Mouse (Mus musculus) adrenal gland (tissue): Measurements from ENCODE around the gene Cnn3.

Experiments
- intact Hi-C: fragments of 180-260 bp; cut with DNase I; formaldehyde crosslinking; loops from one replicate; pipeline ENCODE4 v1.15.1; 2025
- long read RNA-seq, 2 experiments: library from polyadenylated mRNA; unstranded; transcript quantifications; one replicate each; pipeline ENCODE4 v2.0.0; 2020; ENCODE audit warnings: borderline replicate concordance in 1 of 2; ENCODE audit not compliant: insufficient replicate concordance in 1 of 2

Cnn3 gene
- long read RNA-seq, experiment 1, transcript Cnn3-201 (7 exons, 2,049 nt): major isoform, 210 of 269 reads
- long read RNA-seq, experiment 1, transcript Cnn3-204 (6 exons, 836 nt): minor isoform, 53 of 269 reads
- long read RNA-seq, experiment 1, partial matches to known transcripts: 2 of 269 reads
- long read RNA-seq, experiment 1, other reads (novel, unspliced or antisense): 4 of 269 reads
- long read RNA-seq, experiment 2, transcript Cnn3-201 (7 exons, 2,049 nt): major isoform, 319 of 449 reads
- long read RNA-seq, experiment 2, transcript Cnn3-204 (6 exons, 836 nt): minor isoform, 102 of 449 reads
- long read RNA-seq, experiment 2, partial matches to known transcripts: 8 of 449 reads
- long read RNA-seq, experiment 2, other reads (novel, unspliced or antisense): 17 of 449 reads

- intact Hi-C loops: loop anchor here (5.0 kb wide), 1 partner anchor 76 kb away; no protein-coding TSS in a partner anchor
These were observed at the start of gene Cnn3 for GRCm38 (mm10) chr3:121425861-121426620. TSS of gene Cnn3 (plus strand) at chr3:121426497.

GRCm38 (mm10) chr3:121378708-121379612, 47.3 kb upstream of the Cnn3 start:
- intact Hi-C loops: loop anchor here (5.0 kb wide), 1 partner anchor 43 kb away; no protein-coding TSS in a partner anchor

- intact Hi-C loops: loop anchor here (5.0 kb wide), 1 partner anchor 43 kb away; no protein-coding TSS in a partner anchor
These were observed 46.6 kb upstream of the Cnn3 start for GRCm38 (mm10) chr3:121379699-121380098.

- intact Hi-C loops: no loop called here
These were observed 38.8 kb upstream of the Cnn3 start for GRCm38 (mm10) chr3:121387471-121388009.

GRCm38 (mm10) chr3:121389366-121389765, 36.9 kb upstream of the Cnn3 start:
- intact Hi-C loops: no loop called here

- intact Hi-C loops: no loop called here
These were observed 36.3 kb upstream of the Cnn3 start for GRCm38 (mm10) chr3:121389860-121390530.

GRCm38 (mm10) chr3:121390724-121391123, 35.6 kb upstream of the Cnn3 start:
- intact Hi-C loops: no loop called here

GRCm38 (mm10) chr3:121395588-121396295, 30.6 kb upstream of the Cnn3 start:
- intact Hi-C loops: no loop called here

GRCm38 (mm10) chr3:121396561-121396960, 29.7 kb upstream of the Cnn3 start:
- intact Hi-C loops: no loop called here

- intact Hi-C loops: no loop called here
These were observed 29.3 kb upstream of the Cnn3 start for GRCm38 (mm10) chr3:121397007-121397406.

GRCm38 (mm10) chr3:121401384-121401783, 24.9 kb upstream of the Cnn3 start:
- intact Hi-C loops: no loop called here

GRCm38 (mm10) chr3:121402096-121402495, 24.2 kb upstream of the Cnn3 start:
- intact Hi-C loops: no loop called here

- intact Hi-C loops: no loop called here
These were observed 22.8 kb upstream of the Cnn3 start for GRCm38 (mm10) chr3:121403449-121403848.

- intact Hi-C loops: no loop called here
These were observed 21.2 kb upstream of the Cnn3 start for GRCm38 (mm10) chr3:121405101-121405500.

- intact Hi-C loops: no loop called here
These were observed 18.9 kb upstream of the Cnn3 start for GRCm38 (mm10) chr3:121407417-121407816.

- intact Hi-C loops: no loop called here
These were observed 17.9 kb upstream of the Cnn3 start for GRCm38 (mm10) chr3:121408386-121408785.

GRCm38 (mm10) chr3:121411450-121411849, 14.8 kb upstream of the Cnn3 start:
- intact Hi-C loops: no loop called here

- intact Hi-C loops: no loop called here
These were observed 9.8 kb upstream of the Cnn3 start for GRCm38 (mm10) chr3:121416171-121417154.
